Mouse (Mus musculus): ENCODE measurements around the gene Arhgap23.

The Arhgap23 gene

DNA sequence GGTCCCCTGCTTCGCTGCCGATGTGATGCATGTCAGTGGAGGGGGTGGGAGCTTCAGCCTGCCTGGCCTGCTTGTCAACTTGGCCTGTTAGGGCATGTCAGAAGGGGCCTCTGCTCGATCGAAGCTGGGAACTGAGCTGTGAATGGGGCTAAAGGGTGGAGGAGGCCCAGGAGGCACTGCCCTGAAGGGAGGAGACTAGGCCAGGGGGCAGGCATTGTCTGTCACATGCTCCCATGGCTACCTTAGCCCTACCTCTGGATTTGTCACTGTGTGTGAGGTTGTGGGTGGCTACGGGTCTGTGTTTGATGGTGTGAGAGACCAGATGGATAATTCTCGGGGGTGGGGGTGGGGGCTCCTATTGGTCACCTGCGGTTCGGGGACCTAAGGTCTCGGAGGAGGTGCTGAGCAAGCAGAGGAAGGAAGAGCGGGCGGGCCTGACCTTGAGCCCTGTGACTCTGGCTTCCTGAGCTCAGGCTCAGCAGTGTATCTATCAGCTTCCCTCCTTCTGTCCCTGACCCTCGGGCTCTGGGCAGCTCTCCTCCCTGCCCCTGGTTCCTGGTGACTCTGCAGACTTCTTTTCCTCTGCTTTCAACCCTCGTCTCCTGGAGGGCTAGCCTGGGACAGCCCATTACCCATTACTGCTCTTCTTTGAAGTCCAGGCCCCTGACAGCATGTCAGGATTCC, 20.6 kb downstream of the Arhgap23 start:
- DNase-seq, result no peak

DNA sequence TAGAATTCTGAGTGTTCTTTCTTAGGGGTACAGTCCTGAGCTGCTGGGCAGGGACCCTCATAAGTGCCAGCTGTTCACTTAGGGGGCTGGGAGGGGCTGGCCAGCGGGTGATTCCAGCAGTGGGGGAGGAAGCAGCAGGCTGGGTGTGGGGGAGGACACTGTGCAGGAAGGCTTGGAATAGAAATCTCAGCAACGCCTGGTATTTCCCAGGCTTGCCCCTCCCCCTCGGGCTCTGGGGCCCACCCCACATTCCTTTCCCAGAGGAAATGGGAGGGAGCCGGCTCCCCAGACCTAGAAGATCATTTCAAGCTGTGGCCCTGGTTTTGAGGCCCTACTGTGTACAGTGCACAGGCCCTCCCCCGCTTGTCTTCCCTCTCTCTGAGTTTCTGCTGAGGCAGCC, 22.4 kb downstream of the Arhgap23 start:
- peak; percentile 82 for DNase-seq

DNA sequence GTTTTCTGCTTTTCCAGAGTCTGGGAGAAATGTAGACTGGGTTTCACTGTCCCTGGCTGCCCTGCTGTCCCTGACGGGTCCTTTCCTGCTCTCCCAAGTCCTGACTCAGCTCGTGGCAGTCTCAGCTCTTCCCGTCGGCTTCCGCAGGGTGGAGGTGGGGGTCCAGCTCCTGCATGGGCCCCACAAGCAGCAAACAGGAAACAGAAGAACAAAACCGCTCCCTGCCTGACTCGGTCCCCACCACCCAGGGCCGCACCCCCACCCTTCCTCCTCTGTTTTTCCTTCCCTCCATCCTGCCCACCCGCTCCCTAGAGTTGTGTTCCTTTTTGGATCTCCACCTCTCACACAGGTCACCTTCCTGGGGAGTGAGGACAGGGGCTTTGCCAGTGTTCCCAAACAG, 23.5 kb downstream of the Arhgap23 start:
- peak; percentile 30 for DNase-seq

GRCm38 (mm10) chr11:97439935-97440334, 24.6 kb downstream of the Arhgap23 start:
- peak; percentile 64 for DNase-seq

GRCm38 (mm10) chr11:97440441-97440881, 25.1 kb downstream of the Arhgap23 start:
- DNase-seq, result peak; percentile 62

DNA sequence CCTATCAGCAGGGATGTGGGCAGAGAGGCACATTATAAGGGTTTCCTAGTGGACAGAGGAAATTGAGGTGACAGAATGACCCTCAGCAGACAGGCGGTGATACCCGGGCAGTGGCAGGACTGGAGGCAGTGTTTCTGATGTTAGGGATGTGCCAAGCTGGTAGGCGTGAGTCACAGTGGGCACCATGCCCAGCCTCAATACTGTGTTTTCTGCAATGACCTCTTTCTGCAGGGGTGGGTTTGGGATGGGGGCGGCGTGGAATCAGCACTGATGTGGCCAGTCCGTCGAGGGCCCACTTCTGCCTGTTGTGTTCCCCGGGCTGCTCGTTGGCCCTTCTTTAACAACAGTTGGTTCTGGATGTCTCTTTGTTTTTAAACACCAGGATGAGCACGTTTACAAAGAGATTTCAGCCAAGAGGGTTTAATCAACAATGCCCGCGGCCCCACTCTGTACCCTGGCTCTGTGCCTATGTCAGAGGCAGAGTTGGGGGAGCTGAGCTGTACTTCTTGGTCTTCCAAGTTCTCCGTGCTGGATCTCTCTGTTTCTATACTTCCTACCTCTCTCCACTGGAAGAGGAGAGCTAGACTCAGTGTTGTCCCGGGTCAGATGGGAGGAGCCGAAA, 25.8 kb downstream of the Arhgap23 start:
- no peak for DNase-seq

DNA sequence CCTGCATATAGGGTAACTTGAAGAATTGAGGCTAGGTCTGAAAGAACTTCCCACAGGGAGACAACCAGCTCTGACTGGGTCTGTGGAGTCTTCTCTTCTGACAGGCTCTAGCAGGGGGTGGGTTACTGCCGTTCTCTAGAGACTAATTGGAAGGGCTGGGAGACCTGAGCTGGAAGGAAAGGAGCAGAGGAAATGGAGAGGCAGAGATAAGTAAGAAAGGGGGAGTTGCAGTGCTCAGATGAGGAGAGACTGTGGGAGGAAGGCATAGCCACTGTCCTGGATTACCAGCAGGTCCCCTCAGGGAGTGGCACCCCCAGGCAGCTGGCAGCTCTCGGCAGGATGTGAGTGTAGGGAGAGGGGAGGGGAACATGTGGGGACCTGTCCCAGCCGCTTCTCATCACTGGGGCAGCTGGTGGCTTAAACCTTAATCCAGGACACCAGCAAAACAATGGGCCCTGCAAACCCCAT, 26.4 kb downstream of the Arhgap23 start:
- DNase-seq, result peak; percentile 18

DNA sequence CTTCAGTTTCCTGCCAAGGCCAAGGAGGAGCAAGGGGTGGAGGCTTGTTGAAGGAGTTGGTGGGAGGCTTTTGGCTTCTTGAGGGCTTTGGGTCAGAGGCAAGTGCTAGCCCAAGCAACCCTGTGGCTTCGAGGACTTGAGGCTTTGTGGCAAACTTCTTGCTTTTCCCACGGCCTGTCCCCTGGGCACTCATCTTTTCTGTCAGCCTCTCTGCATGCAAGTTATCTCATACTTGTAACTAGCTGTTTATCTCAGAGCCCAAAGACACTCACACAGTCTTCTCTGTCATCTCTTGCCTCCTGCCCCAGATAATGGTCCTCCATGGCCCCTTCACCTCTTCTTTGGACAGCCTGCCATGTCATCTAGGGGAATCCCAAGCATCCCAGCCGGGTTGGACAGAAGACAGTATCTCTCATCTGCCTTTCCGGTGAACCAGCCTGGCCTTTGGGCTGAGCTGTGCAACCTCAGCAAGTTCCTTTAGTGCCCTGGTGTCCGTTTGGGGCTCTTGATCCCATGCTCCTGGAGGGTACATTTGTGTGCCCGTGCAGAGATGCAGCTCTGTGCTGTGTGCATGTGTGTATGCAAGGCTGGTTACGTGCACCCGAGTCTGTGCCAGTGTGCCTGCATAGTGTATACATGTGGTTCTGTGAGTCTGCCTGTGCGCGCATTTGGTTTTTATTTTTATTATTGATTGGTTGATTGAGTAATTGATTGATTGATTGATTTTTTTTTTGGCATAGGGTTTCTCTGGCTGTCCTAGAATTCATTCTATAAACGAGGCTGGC, 27.8 kb downstream of the Arhgap23 start:
- no peak for DNase-seq

DNA sequence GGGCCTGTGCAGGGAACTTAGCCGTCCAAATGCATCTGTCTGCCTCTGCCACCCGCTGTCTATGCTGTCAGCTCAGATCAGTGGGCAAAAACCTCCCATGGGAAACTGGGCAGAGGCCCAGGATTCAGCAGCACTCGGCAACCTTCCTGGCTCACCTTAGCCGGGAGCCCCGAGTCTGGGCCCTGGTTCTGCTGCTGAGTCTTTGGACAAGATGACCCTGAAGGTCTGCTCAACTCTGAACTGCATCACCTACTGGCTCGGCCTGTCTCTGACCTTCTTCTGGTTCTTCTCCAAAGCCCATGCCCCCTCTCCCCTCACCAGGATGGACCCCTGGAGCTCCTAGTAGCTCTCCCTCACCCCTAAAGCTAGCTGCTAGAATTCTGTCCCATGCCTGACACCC, 30.3 kb downstream of the Arhgap23 start:
- no peak for DNase-seq

DNA sequence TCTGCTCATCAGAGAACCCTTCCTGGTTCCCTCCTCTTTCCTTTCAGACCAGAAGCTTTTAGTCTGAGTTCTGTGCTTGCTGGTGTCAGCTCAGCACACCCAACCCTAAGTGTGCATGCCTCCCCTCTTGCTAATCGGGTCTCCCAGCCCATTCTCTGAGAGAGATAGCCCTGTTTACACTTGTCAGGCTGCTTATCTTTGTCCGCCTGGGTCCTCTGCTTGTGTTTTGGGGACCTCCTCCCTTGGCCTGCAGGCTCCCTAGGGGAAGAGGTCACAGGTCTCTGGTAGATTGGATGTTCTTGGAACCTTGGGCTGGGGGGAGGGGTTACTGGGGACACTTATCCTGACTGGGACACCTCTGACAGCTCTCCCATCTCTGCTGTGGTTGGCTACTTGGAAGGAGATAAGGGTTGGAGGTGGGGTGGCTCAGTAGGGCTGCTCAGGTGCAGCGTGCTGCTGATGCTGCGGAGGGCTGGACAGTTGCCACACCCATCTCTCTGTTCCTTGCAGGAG, 30.7 kb downstream of the Arhgap23 start:
- no peak for DNase-seq

DNA sequence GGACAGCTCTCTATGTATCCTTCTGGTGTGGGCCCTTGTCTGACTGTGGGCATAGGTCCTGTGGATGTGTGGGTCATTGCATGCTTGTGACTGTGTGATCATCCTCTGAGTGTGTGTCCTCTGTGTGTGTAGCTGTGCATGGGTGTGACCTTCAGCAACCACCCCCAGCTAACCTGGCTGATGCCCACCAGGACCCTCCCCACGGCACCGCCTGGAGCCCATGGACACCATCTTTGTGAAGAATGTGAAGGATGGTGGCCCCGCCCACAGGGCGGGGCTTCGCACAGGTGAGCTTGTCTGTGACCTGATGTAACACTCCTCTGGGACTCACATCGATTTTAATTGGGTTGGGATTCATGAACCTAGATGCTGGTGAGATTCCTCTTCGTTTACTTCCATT, 32.6 kb downstream of the Arhgap23 start:
- DNase-seq, result no peak

DNA sequence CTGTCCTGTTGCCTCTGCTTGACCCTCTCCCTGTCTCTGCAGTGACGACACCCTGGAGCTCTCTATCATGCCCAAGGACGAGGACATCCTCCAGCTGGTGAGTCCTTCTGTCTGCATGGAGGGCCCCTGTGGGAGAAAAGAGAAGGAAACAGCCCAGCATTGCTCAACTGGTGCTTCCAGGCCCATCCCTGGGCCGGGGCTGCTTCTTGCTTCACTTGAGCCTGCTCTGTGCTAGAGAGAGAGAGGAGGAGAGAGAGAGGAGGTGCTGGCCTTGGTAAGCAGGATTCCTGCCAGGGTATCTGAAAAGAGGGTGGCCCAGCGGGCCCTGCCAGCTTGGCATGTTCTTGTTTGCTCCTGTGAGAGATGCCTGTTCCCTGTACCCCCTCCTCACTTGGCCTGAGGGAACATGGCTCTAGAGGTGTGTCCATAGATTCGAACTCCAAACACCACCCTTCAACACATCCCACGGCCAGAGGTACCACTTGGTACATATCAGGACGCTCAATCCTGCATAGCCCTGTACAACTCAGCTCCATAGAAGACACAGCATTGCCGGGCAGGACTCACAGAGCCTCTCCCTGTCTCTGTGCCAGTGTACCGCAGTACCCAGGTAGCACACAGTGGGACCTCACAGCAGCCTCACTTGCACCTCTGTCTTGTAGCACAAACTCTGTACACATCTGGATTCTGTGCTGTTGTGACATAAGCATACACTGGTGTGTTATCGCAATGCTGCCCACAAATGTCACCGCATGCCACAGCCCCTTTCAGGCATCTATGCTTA, 33.5 kb downstream of the Arhgap23 start:
- no peak for DNase-seq

DNA sequence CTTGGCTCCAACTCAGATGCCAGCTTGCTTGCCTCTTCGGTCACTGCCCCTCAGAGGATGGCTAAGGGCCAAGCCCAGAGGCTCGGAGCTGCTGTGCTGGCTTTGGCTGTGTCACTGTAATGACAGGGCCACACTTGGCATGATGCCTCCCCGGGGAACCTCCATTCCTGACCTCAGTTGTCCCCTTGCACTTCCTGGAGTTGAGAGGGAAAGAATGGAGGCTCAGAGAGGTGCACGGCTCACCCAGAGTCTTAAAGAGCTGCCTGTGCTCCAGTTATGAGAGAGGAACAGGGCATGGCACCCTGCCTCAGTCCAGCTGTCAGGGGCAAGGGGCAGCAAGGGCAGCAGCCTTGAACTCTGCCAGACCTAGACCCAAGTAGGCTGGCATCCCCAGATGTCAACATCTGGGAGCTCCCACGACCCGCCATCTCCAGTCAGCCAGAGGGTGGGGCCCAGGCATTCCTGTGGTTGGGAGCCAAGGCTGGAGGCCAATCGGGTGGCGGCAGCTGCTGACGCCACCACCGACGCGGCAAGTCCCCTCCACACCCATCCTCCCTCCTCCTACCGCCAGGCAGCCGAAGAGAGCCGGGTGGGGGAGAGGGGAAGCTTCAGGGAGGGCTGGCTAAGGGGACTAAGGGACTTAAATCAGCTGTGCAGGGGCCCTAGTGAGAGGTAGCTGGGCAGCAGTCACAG, 34.4 kb downstream of the Arhgap23 start:
- peak; percentile 87 for DNase-seq

- DNase-seq, result no peak
These were observed 35.1 kb downstream of the Arhgap23 start for GRCm38 (mm10) chr11:97450305-97450922.

GRCm38 (mm10) chr11:97451625-97452024, 36.3 kb downstream of the Arhgap23 start:
- DNase-seq, result no peak

GRCm38 (mm10) chr11:97457120-97457519, 41.8 kb downstream of the Arhgap23 start:
- no peak for DNase-seq

- no peak for DNase-seq
These were observed 46.0 kb downstream of the Arhgap23 start for GRCm38 (mm10) chr11:97461307-97461820.

DNA sequence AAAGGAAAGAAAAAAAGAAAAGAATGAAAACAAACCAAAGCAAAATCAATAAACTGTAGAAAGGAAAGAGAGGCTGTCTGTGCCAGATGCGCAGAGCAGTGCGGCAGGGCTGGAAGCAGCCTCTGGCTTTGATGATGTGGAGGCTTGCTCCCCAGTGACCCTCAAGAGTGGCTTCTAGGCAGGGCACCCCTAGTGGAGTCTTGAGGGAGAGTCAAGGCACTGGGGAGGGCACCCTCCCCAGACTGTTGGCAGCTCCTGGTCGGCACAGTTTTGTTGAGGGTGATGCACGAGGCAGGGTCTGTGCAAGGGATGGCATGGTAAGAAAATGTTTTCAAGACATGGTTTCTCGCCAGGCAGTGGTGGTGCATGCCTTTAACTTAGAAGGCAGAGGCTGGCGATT, 47.2 kb downstream of the Arhgap23 start:
- no peak for DNase-seq

DNA sequence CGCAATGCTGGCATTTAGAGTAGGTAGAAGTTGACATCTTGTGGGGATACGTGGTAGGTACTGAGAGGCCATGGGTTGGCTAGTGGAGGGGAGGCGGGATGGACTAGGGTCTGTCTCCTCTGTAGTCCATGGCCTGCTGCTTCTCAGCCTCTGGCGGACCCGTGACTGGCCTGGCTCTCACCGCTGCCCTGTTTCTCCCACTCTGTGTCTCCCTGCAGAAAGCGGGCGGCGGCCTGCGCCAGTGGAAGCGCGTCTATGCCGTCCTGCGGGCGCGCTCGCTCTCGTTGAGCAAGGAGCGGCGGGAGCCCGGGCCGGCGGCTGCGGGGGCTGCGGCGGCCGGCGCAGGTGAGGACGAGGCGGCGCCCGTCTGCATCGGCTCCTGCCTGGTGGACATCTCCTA, 47.8 kb downstream of the Arhgap23 start:
- DNase-seq, result no peak

GRCm38 (mm10) chr11:97463991-97464390, 48.7 kb downstream of the Arhgap23 start:
- DNase-seq, result no peak

DNA sequence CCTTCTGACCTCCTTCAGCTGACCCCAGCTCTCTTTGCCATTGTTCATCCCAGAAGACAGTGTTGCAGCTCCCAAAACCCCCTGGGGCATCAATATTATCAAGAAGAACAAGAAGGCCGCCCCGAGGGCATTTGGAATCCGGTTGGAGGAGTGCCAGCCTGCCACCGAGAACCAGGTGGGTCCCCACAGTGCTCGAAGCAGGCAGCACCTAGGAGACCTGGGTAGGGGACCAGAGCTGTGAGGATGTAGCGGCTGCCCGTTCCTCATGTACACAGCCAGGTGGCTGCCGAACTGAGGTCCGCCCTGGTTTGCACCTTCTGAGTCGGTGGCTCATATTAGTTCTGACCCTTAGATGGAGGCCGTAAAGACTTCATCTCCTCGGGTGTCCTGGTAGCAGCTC, 50.6 kb downstream of the Arhgap23 start:
- no peak for DNase-seq
